In genomic region chr15:99240129-99240528, GRCm38 (mm10) we compare ENCODE assay signal across 1 mouse cellular context.
TF ChIP-seq lines count a peak whose summit lies in the region.

No protein-coding gene starts in this region.

TF ChIP-seq in MEL, 35 proteins besides CTCF, POLR2A, EP300 and RAD21 (continued from another document):
- no peak for TF ChIP-seq MAFK (IDR thresholded peaks at IDR 0.05; ENCODE audit: borderline replicate concordance, low read depth, low read length)
- TF ChIP-seq SMC3 (IDR thresholded peaks at IDR 0.05; ENCODE audit: low read depth, low read length), result peak; percentile 27; the same call in 1 of the 2 replicates
- no peak for TF ChIP-seq ZKSCAN1 (IDR thresholded peaks at IDR 0.05; ENCODE audit: low read depth, low read length)
- TF ChIP-seq ETS1 (IDR thresholded peaks at IDR 0.05; ENCODE audit: low read depth, low read length), result no peak
- no peak for TF ChIP-seq MEF2A (IDR thresholded peaks at IDR 0.05; ENCODE audit: extremely low read depth, insufficient replicate concordance, low read depth, low read length, poor library complexity, severe bottlenecking)
- TF ChIP-seq NELFE (IDR thresholded peaks at IDR 0.05; ENCODE audit: low read depth, low read length), result no peak
- 0 out of 2 replicates have a peak, but pooled peaks have one; percentile 13 for TF ChIP-seq ZC3H11A (IDR thresholded peaks at IDR 0.05; ENCODE audit: low read depth, low read length)
- TF ChIP-seq UBTF (IDR thresholded peaks at IDR 0.05; ENCODE audit: borderline replicate concordance, insufficient read depth, low read depth, low read length), result no peak
- TF ChIP-seq CHD2 (IDR thresholded peaks at IDR 0.05; ENCODE audit: low read length), result no peak
- TF ChIP-seq TAL1 (IDR thresholded peaks at IDR 0.05; ENCODE audit: low read length), result no peak
- TF ChIP-seq CHD1 (IDR thresholded peaks at IDR 0.05; ENCODE audit: low read depth, low read length), result no peak
